Mouse (Mus musculus): ENCODE data around the gene Kcnq1.

GRCm38 (mm10) chr7:143459332-143460211 lies 353.4 kb downstream of the Kcnq1 start:
- TF ChIP-seq GATA1 (IDR thresholded peaks at IDR 0.05; ENCODE audit: low read length) (no peak), TAL1 (IDR thresholded peaks at IDR 0.05; ENCODE audit: low read length) (no peak)
